Mouse (Mus musculus): Measurements from ENCODE around the gene Ntsr2.
"Not testable (repeated sequence)": the region's sequence is repeated elsewhere in the genome, so short reads cannot be mapped to it uniquely, and the experiment has no call there.

The Ntsr2 gene

DNA sequence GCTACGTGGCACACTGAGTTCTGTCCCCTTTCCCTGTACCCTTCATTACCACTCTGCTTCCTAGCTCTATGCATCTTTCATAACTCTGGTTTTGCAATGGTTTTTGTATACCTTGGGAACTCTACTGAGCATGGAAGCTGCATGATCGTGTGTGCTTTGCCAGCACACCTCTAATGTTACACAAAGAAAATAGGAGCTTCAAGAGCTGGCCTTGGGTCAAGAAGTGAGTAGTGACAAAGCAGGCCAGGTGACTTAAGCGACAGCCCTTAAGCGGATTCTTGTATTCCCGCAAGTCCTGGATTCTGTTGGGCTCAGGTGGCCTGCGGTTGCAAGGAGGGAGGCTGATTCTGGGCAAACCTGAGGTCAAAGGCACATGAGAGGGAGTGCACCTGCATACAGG lies 4.9 kb upstream of the Ntsr2 start:
- no peak for DNase-seq (ENCODE audit: low read depth, low spot score)

DNA sequence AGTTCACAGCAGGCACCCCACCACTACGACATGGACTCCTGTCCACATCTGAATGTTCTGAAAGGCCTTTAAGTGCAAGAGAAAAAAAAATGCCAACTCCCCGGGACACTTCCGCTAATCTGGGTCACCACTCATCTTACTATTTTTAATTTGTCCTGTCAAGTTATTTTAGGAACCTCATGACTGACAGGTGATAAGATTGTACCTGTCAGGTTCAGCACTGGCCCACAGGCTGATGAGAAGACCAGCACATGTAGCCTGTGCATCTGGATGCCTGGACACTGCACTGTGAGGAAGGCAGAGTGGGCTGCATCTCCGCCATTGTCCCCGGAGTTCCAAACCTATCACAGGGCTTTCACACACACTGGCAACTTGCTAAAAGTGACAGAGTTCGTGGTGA lies 3.4 kb upstream of the Ntsr2 start:
- DNase-seq (ENCODE audit: low read depth, low spot score), result no peak

- no peak for DNase-seq (ENCODE audit: low read depth, low spot score)
Measured at GRCm38 (mm10) chr12:16655604-16656003, 2.4 kb downstream of the Ntsr2 start.

- no peak for DNase-seq (ENCODE audit: low read depth, low spot score)
Measured at GRCm38 (mm10) chr12:16656906-16657875, 4.0 kb downstream of the Ntsr2 start.

GRCm38 (mm10) chr12:16661459-16661858 lies 8.3 kb downstream of the Ntsr2 start:
- DNase-seq (ENCODE audit: low read depth, low spot score), result no peak

- no peak for DNase-seq (ENCODE audit: low read depth, low spot score)
Measured at GRCm38 (mm10) chr12:16661936-16662335, 8.8 kb downstream of the Ntsr2 start.

- no peak for DNase-seq (ENCODE audit: low read depth, low spot score)
Measured at GRCm38 (mm10) chr12:16662955-16663585, 9.9 kb downstream of the Ntsr2 start.

DNA sequence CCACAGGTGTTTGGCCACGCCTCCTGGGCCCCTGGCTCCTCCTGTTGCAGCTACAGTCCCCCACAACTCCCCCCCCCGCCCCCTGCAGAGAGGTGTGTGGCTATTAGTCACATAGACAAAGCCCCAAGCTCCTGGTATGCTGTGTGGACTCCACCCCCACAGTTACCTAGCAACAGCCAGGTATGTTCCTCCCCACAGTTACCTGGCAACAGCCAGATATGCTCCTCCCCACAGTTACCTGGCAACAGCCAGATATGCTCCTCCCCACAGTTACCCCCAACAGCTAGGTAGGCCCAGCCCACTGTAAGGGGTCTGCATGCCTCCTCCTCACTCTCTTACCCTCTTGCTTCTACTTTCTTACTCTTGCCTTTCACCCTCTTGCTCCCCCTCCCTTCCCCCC lies 11.8 kb downstream of the Ntsr2 start:
- DNase-seq (ENCODE audit: low read depth, low spot score), result no peak

DNA sequence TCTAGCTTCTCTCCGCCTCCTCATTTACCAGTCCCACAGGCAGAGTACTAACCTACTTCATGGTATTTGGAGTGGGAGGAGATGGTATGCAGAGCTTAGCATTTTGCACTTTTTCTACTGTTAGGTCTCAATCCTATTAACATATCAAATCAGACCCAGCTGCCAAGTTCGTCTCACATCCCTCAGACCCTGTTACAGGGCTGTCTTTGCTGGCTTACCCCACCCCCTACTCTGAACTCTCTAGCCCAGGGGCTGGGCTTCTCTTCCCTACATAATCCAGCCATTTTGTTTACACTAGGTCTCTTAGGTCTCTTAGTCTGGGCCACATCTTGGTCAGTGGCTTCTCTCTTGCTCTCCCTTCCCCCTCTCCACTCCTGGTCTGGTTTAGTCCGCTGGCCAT lies 16.0 kb downstream of the Ntsr2 start:
- no peak for DNase-seq (ENCODE audit: low read depth, low spot score)

GRCm38 (mm10) chr12:16672246-16672645 lies 19.1 kb downstream of the Ntsr2 start:
- DNase-seq (ENCODE audit: low read depth, low spot score), result no peak

DNA sequence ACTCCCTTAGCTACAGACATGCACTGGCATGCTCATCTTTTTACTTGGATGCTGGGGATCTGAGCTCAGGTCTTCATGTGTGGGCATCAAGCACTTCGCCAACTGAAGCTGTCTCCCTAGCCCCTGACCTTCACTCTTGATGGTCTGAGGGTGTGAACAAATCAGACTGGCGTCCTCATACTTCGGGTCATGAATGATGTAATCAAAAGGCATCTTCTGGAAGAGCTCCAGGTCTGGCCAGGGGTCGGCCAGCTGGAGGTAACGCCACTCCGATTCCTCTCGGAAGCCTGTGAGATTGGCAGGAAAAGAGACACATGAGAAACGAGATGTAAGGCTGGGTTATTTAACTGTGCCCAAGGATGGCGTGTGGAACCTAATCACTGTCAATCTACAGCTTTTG lies 37.4 kb downstream of the Ntsr2 start:
- no peak for DNase-seq (ENCODE audit: low read depth, low spot score)

GRCm38 (mm10) chr12:16694783-16695182 lies 41.6 kb downstream of the Ntsr2 start:
- no peak for DNase-seq (ENCODE audit: low read depth, low spot score)

GRCm38 (mm10) chr12:16695252-16695651 lies 42.1 kb downstream of the Ntsr2 start:
- DNase-seq (ENCODE audit: low read depth, low spot score), result not testable (repeated sequence)

DNA sequence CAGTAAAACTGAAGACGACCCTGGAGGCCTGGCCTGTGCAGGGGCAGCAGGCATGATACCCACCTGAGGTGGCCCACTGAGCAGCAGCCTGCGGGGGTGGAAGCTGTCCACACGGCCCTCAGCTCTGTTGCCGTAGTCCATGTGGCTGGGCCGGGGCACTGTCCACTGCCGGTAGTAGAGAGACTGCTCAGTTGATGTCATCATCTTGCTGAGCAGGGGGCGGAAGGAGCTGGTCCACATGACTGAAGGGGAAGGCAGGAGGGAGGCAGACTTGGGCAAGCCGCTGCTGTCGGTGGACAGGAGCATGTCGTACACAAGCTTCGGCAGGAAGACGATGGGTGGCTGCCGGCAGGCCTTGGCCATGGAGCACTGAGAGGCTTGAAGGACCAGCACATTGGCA lies 43.0 kb downstream of the Ntsr2 start:
- no peak for DNase-seq (ENCODE audit: low read depth, low spot score)

DNA sequence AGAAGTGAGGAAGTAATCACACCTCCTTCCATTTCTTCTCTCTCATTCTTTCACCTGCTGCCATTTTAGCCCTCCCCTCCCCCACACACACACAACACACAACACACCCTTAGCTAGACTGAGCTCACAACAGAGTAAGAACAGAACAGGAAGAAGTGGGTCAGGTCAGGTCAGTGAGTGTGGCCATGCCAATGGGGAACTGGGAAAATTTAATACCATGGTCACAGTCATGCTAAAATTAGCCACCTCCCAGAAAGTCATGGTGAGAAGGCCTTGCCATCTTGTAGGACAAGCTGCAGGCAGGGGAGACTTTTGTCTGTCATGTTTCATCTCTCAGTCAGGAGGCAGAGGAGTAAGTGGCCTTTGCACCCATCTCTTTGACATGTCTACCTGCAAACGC lies 45.5 kb downstream of the Ntsr2 start:
- DNase-seq (ENCODE audit: low read depth, low spot score), result no peak
